Mouse (Mus musculus) olfactory bulb, adult 2 months (tissue): Measurements from ENCODE around the gene Vangl1. TPM values are rescaled to one million over a fixed set of nuclear protein-coding genes. Genes with fewer than 3 reads are reported as not detected.

Experiments
- H3K27ac ChIP-seq: fragments of 200-500 bp; 2 replicates; pipeline ENCODE4 v1.5.1; 2012; ENCODE audit warnings: low read depth, low read length; ENCODE audit not compliant: insufficient read depth
- H3K4me1 ChIP-seq: fragments of 200-500 bp; 2 replicates; pipeline ENCODE4 v1.6.1; 2012; ENCODE audit warnings: low read length; ENCODE audit not compliant: control insufficient read depth, insufficient read depth
- H3K4me3 ChIP-seq: fragments of 200-500 bp; 2 replicates; pipeline ENCODE4 v1.5.1; 2012; ENCODE audit warnings: mild to moderate bottlenecking, low read depth, low read length, moderate library complexity; ENCODE audit not compliant: insufficient read depth
- CTCF ChIP-seq: fragments of 200-500 bp; IDR thresholded peaks from 2 replicates; pipeline ENCODE4 v1.5.1; 2012; ENCODE audit warnings: low read depth, mild to moderate bottlenecking, low read length, moderate library complexity; ENCODE audit not compliant: insufficient read depth
- POLR2A ChIP-seq: fragments of 200-500 bp; IDR thresholded peaks from 2 replicates; pipeline ENCODE4 v1.6.1; 2012; ENCODE audit warnings: mild to moderate bottlenecking, low read depth, low read length, moderate library complexity; ENCODE audit not compliant: insufficient read depth
- WGBS: fragments of 180-500 bp; shearing (Covaris S2); methylation state at CpG from one replicate; pipeline ENCODE4 v1.1.7; 2018; 5-methylcytosine and 5-hydroxymethylcytosine counted together
- polyA plus RNA-seq: library from polyadenylated mRNA; stranded (reverse); fragments of >200 nt; gene quantifications from 2 replicates; pipeline ENCODE4 v1.2.4, GENCODE M21; 2012; ENCODE audit warnings: low replicate concordance; ENCODE audit not compliant: missing spikeins, insufficient read depth, insufficient read length

Vangl1 gene
- polyA plus RNA-seq, 1 experiment: not detected

GRCm38 (mm10) chr3:102203131-102203530 is 1.4 kb downstream of the Vangl1 start:
- 7% methylated on average over 7 of the region's 7 CpGs for WGBS
- Histone ChIP-seq H3K4me1 (peaks cover 12% of the 10 kb centered on the region), H3K4me3 (no peak overlapping the region), H3K27ac (no peak overlapping the region)
- TF ChIP-seq POLR2A (no peak), CTCF (no peak)

GRCm38 (mm10) chr3:102199991-102200390 is 4.5 kb downstream of the Vangl1 start:
- 75% methylated on average over 4 of the region's 4 CpGs for WGBS
- TF ChIP-seq POLR2A: no peak
- no peak for TF ChIP-seq CTCF
- Histone ChIP-seq H3K4me3 (no peak overlapping the region), H3K27ac (no peak overlapping the region), H3K4me1 (peaks cover 12% of the 10 kb centered on the region)

GRCm38 (mm10) chr3:102199226-102199625 is 5.3 kb downstream of the Vangl1 start:
- TF ChIP-seq POLR2A (no peak), CTCF (no peak)
- H3K4me1 ChIP-seq: peaks cover 18% of the 10 kb centered on the region
- no peak overlapping the region for H3K27ac ChIP-seq
- H3K4me3 ChIP-seq: no peak overlapping the region
- 52% methylated on average over 4 of the region's 4 CpGs for WGBS

GRCm38 (mm10) chr3:102198446-102198845 is 6.0 kb downstream of the Vangl1 start:
- WGBS: 81% methylated on average over 6 of the region's 6 CpGs
- TF ChIP-seq POLR2A: no peak
- TF ChIP-seq CTCF: no peak
- no peak overlapping the region for H3K4me3 ChIP-seq

GRCm38 (mm10) chr3:102197746-102198145 is 6.7 kb downstream of the Vangl1 start:
- WGBS: 49% methylated on average over 5 of the region's 5 CpGs
- Histone ChIP-seq H3K4me3 (no peak overlapping the region), H3K27ac (no peak overlapping the region), H3K4me1 (peaks cover 18% of the 10 kb centered on the region; the same call in 1 of the 2 replicates)
- no peak for TF ChIP-seq CTCF
- TF ChIP-seq POLR2A: no peak

More at GRCm38 (mm10) chr3:102198446-102198845, 6.0 kb downstream of the Vangl1 start:
- H3K27ac ChIP-seq: no peak overlapping the region
- peaks cover 16% of the 10 kb centered on the region for H3K4me1 ChIP-seq

GRCm38 (mm10) chr3:102197152-102197551 is 7.3 kb downstream of the Vangl1 start:
- peaks cover 18% of the 10 kb centered on the region; the same call in 1 of the 2 replicates for H3K4me1 ChIP-seq
- H3K4me3 ChIP-seq: no peak overlapping the region
- TF ChIP-seq POLR2A (no peak), CTCF (no peak)
- WGBS: 94% methylated on average over 5 of the region's 5 CpGs
- H3K27ac ChIP-seq: no peak overlapping the region

- no peak overlapping the region for H3K4me3 ChIP-seq
- WGBS: 97% methylated on average over 9 of the region's 9 CpGs
- peaks cover 18% of the 10 kb centered on the region; the same call in 1 of the 2 replicates for H3K4me1 ChIP-seq
- no peak overlapping the region for H3K27ac ChIP-seq
- TF ChIP-seq CTCF (no peak), POLR2A (no peak)
These were observed 8.3 kb downstream of the Vangl1 start for GRCm38 (mm10) chr3:102196166-102196565.

GRCm38 (mm10) chr3:102195762-102196161 is 8.7 kb downstream of the Vangl1 start:
- WGBS: 83% methylated on average over 2 of the region's 2 CpGs
- no peak overlapping the region for H3K4me3 ChIP-seq
- H3K4me1 ChIP-seq: peaks cover 18% of the 10 kb centered on the region; the same call in 1 of the 2 replicates
- H3K27ac ChIP-seq: no peak overlapping the region
- TF ChIP-seq POLR2A (no peak), CTCF (no peak)

- no peak for TF ChIP-seq CTCF
- TF ChIP-seq POLR2A: no peak
- Histone ChIP-seq H3K4me1 (peaks cover 21% of the 10 kb centered on the region; the same call in 1 of the 2 replicates), H3K27ac (no peak overlapping the region), H3K4me3 (no peak overlapping the region)
- WGBS: 24% methylated on average over 11 of the region's 11 CpGs
These were observed 10.0 kb downstream of the Vangl1 start for GRCm38 (mm10) chr3:102194291-102195051.
